Mouse (Mus musculus) MEL (cell line): ENCODE data around the gene Vamp2.

Experiments
- CTCF ChIP-seq, 3 experiments: IDR thresholded peaks in 2 of 3; conservative IDR thresholded peaks in 1 of 3; 2 replicates each; pipeline ENCODE4 v1.5.1; 2011 to 2012; ENCODE audit warnings: low read length in 3 of 3, low read depth in 2 of 3, mild to moderate bottlenecking in 2 of 3, improper control_type of control experiment in 1 of 3, inconsistent platforms in 1 of 3, mixed read lengths in 1 of 3, moderate library complexity in 1 of 3; ENCODE audit not compliant: control insufficient read depth in 1 of 3, insufficient read depth in 1 of 3, poor library complexity in 1 of 3, severe bottlenecking in 1 of 3
- EP300 ChIP-seq, 2 experiments: IDR thresholded peaks; 2 replicates each; pipeline ENCODE4 v1.6.1; 2011; ENCODE audit warnings: improper control_type of control experiment in 2 of 2, low read length in 2 of 2, low read depth in 1 of 2, mild to moderate bottlenecking in 1 of 2
- GABPA ChIP-seq: IDR thresholded peaks from 2 replicates; pipeline ENCODE4 v1.6.1; 2012; ENCODE audit warnings: low read depth, mild to moderate bottlenecking, inconsistent platforms, low read length, improper control_type of control experiment, moderate library complexity
- KAT2A ChIP-seq: conservative IDR thresholded peaks from 2 replicates; pipeline ENCODE4 v1.6.1; 2012; ENCODE audit warnings: low read depth, low read length, improper control_type of control experiment, inconsistent platforms
- MAX ChIP-seq: IDR thresholded peaks from 2 replicates; pipeline ENCODE4 v1.6.1; 2011; ENCODE audit warnings: low read length, improper control_type of control experiment
- MAZ ChIP-seq: IDR thresholded peaks from 2 replicates; pipeline ENCODE4 v1.6.1; 2012; ENCODE audit warnings: low read depth, mild to moderate bottlenecking, inconsistent platforms, low read length, improper control_type of control experiment
- MYC ChIP-seq: IDR thresholded peaks from 2 replicates; pipeline ENCODE4 v1.6.1; 2011; ENCODE audit warnings: low read depth, mild to moderate bottlenecking, low read length, improper control_type of control experiment, moderate library complexity
- NELFE ChIP-seq: IDR thresholded peaks from 2 replicates; pipeline ENCODE4 v1.6.1; 2011; ENCODE audit warnings: low read depth, low read length, improper control_type of control experiment
- POLR2A ChIP-seq, 2 experiments: IDR thresholded peaks; 2 replicates each; pipeline ENCODE4 v1.6.1; 2011 to 2012; ENCODE audit warnings: low read length in 2 of 2, mild to moderate bottlenecking in 2 of 2, control low read depth in 1 of 2, improper control_type of control experiment in 1 of 2, low read depth in 1 of 2, moderate library complexity in 1 of 2; ENCODE audit not compliant: control insufficient read depth in 1 of 2, insufficient read depth in 1 of 2, poor library complexity in 1 of 2
- SIN3A ChIP-seq: IDR thresholded peaks from 2 replicates; pipeline ENCODE4 v1.6.1; 2012; ENCODE audit warnings: low read length, improper control_type of control experiment, inconsistent platforms
- USF2 ChIP-seq, 2 experiments: IDR thresholded peaks; 2 replicates each; pipeline ENCODE4 v1.6.1; 2011 to 2012; ENCODE audit warnings: improper control_type of control experiment in 2 of 2, low read length in 2 of 2, borderline replicate concordance in 1 of 2, inconsistent platforms in 1 of 2, low read depth in 1 of 2, mild to moderate bottlenecking in 1 of 2; ENCODE audit not compliant: insufficient read depth in 1 of 2
- ZNF384 ChIP-seq: IDR thresholded peaks from 2 replicates; pipeline ENCODE4 v1.6.1; 2012; ENCODE audit warnings: low read depth, mild to moderate bottlenecking, inconsistent platforms, low read length, improper control_type of control experiment

DNA sequence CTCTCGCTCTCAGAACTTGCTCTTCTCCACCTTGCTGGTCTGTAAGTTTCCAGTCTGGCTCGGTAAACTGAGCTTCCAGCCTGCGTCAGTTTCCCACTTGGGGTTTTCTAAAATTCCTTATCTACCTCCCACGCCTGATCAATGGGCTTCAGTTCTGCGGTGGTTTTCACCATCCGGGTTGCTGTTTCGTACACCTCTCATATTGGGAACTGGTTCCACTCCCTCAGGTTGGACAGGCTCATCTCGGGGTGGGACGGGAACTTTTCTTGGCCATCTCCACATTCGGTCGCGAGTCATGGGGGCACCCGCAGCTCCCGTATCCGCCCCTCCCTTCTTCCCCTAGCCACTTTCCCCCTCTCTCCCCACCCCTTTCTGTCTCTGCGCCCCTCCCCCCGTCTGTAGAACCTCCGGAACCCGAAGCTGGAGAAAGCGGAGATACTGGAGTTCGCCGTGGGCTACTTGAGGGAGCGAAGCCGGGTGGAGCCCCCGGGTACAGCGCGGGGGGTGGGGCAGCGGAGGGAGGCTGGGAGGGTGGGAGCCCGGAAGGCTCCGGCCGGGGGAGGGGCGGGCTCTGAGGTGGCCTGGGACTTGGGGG is 33.5 kb downstream of the Vamp2 start:
- TF ChIP-seq MAZ (peak; percentile 84; the same call in 1 of the 2 replicates), EP300 (IDR thresholded peaks at IDR 0.05; ENCODE audit: low read depth in 1 of 2, low read length in 2 of 2) (no peak), MYC (no peak), NELFE (no peak), POLR2A (IDR thresholded peaks at IDR 0.05; ENCODE audit: control insufficient read depth in 1 of 2, insufficient read depth in 1 of 2, low read depth in 1 of 2, low read length in 2 of 2, poor library complexity in 1 of 2) (no peak), CTCF (IDR thresholded peaks at IDR 0.05 in 2 of 3, conservative IDR thresholded peaks at IDR 0.05 in 1 of 3; ENCODE audit: control insufficient read depth in 1 of 3, insufficient read depth in 1 of 3, low read depth in 2 of 3, low read length in 3 of 3, poor library complexity in 1 of 3, severe bottlenecking in 1 of 3) (no peak), SIN3A (no peak), GABPA (no peak), KAT2A (no peak), USF2 (IDR thresholded peaks at IDR 0.05; ENCODE audit: borderline replicate concordance in 1 of 2, insufficient read depth in 1 of 2, low read depth in 1 of 2, low read length in 2 of 2) (no peak), MAX (no peak), ZNF384 (no peak)
